Mouse (Mus musculus) testis, postnatal 14 days (tissue): Measurements from ENCODE around the gene Tgm2.

Experiments used
- DNase-seq: peaks from one replicate; pipeline ENCODE4 v3.0.0; 2021; ENCODE audit warnings: low spot score

Gene Tgm2

DNA sequence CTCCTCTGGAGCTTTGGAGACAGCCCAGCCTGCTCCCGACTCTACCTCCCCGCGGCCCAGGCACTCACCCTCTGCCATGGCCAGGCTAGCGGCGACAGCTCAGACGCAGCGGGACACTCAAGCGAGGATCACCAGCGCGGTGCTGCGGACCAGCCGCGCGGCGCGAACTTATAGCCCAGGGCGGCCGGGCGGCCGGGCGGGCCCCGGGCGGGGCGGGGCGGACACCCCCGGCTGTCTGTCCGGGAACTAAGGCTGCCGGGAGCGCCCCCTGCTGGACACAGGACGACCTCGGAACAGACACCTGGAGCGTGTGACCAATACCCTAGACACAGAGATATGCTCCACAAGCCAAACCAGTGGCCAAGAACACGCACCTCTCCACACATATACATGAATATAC, at the start of gene Tgm2:
Gene Tgm2, minus strand, starts transcription at position 214 of the 400 bp plus-strand sequence.
- peak; percentile 79 for DNase-seq

DNA sequence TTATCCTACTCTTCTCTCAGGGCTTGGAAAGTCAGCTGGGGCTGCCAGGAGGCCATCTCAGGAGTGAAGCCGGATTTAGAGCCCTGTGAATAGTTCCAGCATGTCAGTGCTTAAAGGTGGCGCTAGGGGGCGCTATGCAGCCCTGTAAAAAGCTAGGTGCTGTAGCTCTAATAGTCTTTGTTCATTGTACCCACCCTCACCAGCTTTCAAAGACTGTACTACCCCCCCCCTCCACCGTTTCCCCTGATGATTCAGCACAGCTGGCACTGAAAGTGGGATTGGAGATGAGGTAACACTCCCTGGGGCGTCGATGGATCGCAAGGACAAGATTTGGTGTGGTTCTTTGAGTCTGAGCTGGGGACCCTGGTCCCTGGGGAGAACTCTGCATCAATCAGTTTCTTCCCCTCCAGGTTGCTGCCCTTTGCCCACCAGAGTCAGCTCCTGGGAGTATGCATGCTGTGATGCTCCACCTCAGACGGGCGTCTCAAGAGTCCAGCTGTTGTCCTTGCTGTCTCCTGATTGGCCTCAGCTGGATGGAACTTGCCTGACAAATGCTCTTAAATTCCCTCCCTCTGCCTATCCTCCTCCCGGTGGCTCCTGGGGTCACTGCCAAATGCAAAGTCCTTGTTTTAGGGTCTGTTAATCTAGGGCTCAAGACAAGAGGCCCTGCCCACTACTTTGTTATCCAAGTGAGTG, 48.9 kb upstream of the Tgm2 start:
- DNase-seq, result peak; percentile 39

DNA sequence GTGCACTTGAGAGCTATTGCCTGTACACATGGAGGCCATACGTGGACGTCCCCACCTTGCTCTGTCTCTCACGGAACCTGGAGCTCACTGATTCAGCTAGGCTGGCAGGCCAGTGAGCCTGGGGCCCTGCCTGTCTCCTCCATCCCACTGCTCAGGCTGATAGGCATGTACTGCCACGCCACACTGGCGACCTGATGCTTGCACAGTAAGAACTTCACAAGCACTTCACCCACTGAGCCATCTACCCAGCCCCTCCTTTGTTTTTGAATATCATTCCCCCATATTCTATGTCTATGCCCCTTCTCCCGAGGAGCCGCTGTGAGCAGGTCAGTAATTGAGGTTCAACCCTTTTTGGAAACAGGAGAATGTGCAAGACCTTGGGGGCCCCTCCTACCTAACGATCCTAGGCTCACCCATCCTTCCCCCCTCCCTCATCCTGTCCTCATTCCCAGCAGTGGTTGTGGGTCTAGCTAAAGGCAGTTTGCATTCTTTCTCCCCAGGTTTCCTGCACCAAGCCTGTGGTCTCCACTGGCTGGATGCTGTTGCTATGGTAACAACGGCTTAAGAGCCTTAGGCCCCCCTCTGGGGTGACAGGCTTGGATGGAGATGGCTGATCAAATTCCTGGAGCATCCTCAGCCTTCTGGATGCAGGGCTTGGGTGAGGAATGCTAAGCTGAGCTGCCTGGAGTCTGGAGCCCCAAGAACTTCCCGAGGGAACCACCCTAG, 47.5 kb upstream of the Tgm2 start:
- DNase-seq, result no peak

DNA sequence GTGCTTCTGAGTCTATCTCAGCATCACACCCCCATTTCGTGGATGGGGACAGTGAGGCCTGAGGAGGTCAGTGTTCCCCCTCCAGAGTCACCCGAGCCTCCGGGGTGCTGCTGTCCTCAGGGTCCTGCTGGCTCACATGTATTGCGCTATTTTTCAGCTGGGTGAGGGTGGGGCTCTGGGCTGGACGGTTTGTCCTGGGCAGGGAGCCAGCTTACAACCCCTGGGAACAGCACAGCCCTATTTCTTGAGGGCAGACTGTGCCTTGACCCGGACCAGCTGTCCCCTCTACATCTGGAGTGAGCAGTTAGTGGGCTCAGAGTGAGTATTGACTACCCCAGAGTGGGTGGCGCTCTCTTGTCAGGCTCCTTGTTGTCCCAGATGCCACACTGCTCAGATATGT, 44.9 kb upstream of the Tgm2 start:
- DNase-seq, result peak; percentile 80

DNA sequence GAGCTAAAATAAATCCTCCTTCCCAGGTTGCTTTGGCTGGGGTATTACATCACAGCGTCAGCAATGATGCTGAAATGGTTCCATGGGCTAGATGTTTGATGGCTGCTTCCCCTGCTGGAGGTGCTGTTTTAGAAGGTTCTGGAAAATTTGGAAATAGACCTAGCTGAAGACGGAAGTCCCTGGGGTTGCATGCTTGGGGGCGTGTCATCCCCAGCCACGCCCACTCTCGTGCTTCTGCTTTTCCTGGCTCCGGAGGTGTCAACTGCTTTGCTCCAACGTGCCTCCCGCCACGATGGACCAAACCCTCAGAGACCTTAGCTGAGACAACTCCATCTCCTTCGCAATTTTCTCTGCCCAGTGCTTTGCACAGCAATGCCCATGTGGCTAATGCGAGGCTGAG, 43.2 kb upstream of the Tgm2 start:
- DNase-seq, result no peak

DNA sequence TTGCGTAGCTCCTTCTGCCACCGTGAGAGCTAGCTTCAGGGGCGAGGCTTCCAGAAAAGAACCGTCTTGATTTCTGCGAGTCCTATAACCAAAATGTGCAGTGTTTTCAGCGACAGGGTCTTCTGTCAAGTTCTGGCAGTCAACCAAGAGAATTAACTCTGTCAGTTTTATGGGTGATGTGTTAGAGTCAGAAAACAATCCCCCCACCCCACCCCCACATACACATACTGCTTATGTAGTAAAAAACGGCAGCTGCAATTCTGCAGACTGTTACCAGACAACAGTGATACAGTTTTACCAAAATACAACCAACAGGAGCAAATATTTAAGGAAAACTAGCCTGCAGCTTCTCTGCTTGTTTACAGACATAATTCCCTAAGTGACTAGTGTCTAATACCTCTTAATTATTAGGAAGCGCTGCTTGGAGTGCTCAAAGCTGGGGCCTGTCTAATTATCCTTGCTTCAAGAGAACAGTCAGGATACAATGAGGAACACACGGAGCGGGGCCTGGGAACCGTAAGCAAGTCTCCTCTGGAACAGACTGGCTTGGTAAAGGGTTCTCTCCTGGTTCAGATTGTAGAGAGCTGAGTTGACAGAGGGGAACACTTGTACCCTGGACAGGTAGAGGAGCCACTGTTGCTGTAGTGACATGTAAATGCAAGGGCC, 40.1 kb upstream of the Tgm2 start:
- no peak for DNase-seq

DNA sequence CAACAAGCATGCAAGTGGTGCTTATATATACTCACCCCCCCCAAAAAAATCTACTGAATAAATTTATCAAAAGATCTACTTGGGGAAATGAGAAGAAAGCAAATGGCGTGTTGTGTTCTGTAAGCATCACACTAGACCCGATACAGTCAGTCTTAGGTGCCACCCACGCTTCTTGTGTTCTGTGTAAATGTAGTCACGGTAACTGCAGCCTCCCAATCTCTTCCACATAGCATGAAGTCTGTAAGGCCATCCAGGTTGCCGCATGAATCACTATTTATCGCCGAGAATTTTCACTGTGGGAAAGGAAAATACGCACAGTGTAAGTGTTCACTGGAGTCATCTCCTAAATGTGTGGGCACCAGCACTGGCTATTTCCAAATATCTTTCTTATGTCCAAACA, 37.0 kb upstream of the Tgm2 start:
- no peak for DNase-seq

DNA sequence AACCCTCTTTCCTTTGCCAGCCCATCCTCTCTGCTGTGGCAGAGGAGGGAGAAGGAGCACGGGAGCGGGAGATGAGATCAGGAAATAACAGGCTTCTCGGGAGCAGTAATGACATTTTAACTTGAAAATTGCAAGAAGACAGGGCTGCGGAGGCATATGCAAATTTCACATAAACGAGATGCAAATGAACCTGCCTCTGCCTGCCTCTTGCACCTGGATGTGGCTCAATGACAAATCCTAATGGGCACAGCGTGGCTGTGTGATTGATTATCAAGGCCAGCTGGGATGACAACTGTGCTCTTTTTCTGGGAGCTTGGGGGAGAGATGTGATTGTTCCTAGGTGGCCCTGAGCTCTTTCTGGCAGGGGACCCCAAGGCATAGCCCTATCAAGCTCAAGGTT, 35.7 kb upstream of the Tgm2 start:
- DNase-seq, result no peak

DNA sequence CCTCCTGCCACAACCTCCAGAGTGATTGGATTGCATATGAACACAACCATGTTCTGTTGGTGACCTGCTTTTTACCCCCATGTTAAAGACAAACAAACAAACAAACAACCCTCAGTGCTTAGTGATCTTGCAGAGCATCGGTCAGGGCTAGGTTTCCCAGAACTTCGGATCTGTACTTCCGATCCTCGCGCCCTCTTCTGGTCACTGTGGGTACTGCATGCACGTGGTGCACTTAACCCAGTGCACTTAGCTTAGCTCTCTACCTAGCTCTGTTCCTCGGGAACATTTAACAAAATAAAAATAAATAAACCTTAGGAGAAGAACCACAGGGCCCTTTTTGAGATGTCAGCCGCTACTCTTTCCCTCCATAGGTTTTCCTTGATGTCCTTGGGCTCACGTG, 34.6 kb upstream of the Tgm2 start:
- DNase-seq, result peak; percentile 72

DNA sequence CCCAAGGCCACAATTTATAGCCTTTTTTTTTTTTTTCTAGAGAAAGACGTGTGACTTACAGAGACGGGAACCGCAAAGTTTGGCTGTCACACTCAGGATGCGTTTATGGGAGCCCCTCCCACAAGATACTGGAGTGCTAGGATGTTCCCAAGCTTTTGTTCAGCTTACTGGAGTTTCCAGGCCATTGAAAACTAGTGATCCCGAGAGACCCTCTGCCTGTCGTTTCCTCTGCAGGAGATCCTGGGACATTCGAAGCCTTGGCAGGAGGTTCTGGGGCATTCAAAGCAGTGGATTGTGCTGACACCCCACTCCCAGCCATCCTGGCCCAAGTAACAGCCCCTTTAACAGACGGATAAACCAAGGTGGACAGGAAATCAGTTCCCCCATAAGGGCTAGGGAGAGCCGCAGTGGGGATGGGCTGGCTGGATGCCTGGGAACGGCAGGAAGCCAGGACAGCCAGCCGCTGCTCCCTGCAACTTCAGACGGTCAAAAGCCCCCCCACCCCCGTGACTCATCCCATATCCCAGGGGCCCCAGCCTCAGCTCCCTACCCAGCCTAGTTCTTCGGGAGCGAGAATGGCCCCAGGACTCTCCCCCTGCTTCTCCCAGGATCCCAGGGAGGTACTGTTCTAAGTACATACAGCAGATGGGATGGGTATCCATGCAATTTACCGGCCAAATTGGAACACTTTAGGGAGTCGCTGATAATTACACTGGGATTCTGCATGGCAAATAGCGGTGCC, 33.3 kb upstream of the Tgm2 start:
- DNase-seq, result no peak

DNA sequence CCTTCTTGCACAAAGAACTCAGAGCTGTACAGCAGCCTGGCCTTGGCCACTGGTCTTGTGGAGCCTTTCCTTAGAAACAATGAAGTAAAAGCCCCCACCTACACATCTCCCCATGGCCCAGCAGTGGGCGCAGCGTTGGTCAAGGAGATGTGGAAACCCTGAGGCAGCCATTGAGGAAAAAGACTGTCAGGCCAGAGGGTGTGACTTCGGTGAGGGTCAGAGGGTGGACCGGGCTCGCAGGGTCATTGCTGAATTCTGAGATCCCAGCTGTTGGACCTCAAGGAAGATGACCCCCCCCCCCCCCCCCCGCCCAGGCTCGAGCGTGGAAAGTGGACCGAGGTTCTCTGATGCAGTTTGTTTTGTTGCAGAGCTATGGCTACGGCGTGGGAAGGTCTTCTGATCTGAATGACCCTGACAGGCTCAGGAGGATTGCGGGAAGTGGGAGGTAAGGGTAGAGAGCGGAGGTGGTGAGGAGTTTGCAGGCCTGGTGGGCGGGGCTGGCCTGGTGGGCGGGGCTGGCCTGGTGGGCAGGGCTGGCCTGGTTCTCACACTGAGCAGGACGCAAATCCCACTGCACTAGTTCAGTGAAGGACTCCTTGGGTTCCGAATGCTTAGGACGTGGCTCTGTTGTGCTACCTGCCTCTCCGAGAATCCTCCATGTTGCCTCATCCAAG, 32.6 kb upstream of the Tgm2 start:
- peak; percentile 80 for DNase-seq

DNA sequence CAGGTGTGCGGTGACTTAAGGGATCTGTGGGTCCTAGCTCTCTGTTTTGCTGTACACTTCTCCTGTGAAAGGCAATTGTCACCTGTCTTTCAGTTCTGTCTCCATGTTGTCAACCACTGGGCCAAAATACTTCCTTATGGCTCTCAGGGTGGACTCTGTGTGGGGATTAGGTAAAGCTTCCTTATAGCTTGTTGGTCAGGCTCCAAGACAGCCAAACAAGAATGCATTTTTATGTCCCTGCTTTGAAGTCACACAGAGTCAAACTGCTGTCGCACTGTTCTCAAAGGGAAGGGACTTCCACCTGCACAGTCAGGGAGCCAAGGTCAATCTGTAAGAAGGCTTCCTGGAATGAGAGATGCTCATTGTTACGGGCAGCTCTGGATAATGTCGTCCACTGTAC, 31.9 kb upstream of the Tgm2 start:
- DNase-seq, result no peak

DNA sequence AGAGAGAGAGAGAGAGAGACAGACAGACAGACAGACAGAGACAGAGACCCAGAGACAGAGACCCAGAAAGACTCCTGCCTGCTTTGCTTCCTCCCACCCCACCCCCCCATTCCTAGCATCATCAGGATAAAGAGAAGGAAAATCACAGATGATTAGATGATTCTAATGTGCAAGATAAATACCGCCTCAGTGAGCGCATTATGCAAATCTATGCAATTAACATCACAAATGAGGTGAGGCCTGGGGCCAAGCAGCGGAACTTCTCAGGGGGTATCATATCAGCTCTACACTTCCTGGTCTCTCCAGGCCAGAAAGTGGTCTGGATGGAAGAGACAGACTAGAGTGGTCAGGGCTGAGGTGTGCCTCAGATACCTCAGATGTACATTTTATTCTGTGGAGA, 31.3 kb upstream of the Tgm2 start:
- no peak for DNase-seq

DNA sequence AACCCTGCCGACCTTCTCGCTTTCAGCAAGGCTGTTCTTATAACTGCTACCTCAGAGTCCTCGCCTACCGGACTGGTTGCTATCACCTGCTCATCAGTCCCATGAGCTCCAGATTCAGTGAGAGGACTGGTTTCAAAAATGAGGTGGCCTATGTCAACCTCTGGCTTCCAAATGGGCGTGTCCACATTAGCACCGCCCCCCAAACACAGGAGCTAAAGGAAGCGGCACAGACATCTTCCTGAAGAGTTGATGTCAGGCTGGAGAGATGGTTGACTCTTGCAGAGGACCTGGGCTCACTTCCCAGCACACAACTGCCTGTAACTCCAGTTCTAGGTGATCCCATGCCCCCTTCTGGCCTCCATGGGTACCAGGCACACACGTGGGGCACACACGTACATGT, 30.5 kb upstream of the Tgm2 start:
- DNase-seq, result no peak

DNA sequence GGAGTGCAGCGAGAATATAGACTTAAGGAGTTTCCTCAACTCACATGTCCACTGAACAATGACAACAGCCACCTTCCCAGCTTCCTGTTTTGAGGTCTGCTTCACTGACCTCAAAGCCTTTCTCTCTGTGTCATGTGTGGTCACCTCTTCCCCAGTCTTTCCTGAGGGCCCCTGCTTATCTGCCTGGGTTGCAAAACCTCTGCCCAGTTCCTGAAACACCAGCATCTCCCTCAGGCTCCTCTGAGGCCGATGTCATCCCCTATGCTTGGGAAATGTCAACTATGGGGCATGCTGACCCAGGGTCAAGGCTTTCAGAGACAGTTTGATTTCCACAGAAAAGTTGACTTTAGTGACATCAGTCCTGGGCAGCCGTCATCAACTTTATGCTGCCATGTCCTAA, 29.2 kb upstream of the Tgm2 start:
- DNase-seq, result no peak

DNA sequence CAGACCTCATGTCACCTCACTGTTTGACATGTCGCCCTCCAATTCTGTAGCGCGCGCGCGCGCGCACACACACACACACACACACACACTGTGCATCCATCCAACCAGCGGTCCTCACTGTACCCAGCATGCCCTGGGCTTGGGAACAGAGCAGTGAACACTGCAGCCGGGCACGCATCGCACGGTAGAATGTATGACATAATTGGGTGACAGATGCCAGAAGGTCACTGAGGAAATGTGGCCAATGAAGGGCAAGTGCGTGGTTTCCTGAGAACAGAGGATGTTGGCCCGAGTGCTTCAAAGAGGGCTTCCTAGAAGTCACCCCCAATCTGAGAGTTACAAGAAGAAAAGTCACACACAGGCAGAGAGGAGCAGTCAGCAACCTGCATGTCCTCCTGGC, 28.7 kb upstream of the Tgm2 start:
- DNase-seq, result no peak

DNA sequence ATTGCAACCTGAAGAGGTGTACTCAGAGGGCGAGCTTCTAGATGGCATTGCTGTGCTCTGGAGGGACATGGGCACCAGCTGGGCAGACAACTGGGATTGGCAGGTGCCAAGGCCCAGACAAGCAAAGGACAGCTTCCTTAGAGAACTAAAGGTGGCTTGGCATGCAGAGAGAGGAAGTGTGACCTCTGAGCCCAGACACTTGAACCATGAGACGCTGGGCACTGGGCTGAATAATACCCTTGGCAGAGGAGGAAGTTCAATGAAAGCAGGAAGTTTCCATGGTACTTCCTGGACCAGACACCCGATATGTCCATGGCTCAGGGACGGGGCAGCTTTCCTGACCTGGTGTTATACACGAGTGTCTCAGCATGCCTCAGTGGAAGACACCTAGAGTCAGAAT, 28.2 kb upstream of the Tgm2 start:
- no peak for DNase-seq

DNA sequence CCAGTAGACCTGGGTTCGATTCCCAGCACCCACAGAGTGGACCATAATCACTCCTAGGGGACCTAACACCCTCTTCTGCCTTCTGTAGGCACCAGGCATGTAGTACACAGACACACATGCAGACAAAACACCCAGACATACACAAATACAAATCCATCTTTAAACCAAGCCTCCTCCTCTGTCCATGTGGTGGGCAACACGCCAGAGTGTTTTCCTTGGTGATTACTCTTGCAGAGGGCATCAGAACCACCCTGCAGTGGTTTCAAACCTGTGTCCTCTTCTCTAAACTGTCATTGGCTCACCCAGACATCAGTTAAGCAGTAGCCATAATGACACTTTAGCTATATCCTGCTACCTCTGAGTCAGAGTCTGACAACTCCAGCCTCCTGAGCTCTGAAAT, 24.2 kb upstream of the Tgm2 start:
- no peak for DNase-seq

DNA sequence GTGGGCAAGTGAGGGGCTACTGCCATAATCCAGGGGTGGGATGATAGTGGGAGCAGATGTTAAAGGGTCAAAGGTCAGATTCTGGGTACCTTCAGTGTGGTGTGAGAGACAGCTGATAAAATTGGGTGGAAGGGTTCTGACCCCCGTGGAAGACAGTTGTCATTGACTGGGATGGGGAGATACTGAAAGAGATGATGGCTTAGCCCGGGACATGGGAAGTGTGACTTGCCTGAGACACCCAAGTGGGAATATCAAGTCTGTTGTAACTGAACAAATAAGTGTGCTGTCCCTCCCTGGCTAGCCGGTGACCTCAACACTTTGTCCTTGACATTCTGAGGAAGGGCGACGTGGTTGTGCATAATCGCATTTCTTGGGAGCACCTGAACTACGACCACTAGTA, 23.5 kb upstream of the Tgm2 start:
- DNase-seq, result no peak

DNA sequence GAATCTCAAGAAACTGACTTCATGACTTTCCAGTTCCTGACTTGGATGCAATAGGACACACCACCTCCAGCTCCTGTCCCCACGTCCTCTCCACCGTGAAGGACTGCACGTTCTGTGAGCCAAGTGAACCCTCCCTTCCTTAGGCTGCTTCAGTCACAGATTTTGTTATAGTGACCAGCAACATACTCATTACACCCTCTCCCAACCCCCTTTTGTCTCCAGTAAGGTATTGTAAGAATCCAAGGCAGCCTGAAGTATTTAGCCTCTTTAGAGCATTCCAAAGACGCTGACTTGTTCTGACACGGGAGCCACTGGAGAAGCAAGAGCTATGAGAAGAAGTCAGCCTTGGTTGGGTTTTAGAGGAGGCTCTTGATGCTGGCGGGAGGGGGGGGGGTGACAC, 23.1 kb upstream of the Tgm2 start:
- no peak for DNase-seq

DNA sequence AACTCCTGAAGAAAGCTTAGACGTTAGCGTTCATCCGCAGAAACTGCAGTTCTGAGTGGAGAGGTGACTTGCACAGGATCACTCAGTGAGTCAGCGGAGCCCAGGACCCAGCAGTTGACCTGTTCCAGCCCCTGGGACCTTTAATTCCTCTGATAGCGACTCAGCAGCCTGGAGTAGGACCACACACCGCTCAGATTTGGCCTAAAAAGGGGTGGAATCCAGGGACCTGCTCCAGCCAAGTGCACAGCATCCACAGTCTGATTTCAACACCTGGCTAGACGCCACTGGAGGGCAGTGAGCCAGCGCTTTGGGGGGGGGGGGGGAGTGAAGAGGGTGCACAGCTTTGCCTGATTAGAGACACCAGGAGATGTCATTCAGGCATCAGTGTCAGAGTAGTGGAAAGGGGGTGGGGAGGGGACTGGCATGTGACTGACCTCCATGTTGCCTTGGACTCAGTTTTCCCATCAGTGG, 22.5 kb upstream of the Tgm2 start:
- peak; percentile 53 for DNase-seq
